Mouse (Mus musculus): Measurements from ENCODE around the gene Pknox1. TPM values are rescaled to one million over a fixed set of nuclear protein-coding genes. Genes with fewer than 3 reads are reported as not detected.
A peak's percentile ranks its signal among the peaks of the same experiment; 100 is the strongest.

Gene Pknox1
- total RNA-seq, 1 experiment from 2014 or later, result 31.6 TPM

DNA sequence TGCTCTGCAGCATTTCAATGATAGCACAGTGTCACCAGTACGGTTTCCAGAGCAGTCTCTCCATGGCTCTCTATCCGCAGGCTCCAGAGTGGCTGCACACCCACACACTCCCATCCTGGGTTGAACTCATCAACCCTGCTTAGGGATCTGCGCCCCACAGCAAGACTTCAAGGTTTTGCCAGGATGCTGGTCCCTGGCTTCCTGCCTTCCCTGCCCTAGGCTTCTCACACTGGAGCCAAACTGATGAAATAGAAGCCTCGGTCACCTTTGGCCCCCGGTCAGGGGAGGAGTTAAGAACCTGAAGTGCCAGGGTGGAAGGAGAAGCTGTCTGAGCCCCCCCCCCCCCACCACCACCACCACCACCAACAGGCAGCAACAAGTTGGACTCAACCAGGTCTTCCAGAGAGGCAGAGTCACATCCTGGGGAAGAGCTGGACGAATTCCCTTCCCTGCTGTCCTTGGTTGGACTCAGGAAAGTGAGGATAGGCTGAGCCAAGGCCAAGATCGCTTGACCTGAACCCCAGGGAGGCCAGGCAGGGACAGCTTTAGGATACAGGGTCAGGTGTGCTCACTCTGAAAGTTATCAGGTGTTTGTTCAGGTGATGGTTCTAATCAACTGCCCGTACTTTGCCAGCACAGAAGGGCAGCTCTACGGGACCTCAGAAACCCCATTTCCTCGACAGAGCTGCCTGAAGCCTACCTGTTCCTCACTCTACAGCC is 66.7 kb downstream of the Pknox1 start:
- no peak for ATAC-seq (replicated peaks in 1 of 2; ENCODE audit: insufficient read depth in 1 of 2, low FRiP score in 2 of 2, low TSS enrichment in 1 of 2, low read depth in 1 of 2, poor library complexity in 2 of 2, severe bottlenecking in 2 of 2)

DNA sequence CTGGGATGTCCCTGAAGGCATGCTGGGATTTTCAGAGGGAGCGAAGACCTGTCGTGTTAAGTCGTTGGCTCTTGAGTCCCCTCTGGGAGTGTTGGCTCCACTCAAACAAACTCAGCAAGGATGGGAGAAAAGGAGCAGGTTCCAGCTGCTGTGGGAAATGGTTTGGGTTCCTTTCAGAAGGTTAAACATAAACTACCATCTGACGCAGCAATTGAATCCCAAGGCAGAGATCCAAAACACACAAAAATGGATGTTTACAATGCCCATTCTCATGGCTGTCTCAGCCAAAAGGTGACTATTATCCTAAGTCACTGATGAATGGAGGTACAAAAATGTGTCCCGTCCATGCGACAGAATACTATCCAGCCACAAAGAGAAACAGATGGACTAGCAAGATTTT is 68.5 kb downstream of the Pknox1 start:
- no peak for ATAC-seq (replicated peaks in 1 of 2; ENCODE audit: insufficient read depth in 1 of 2, low FRiP score in 2 of 2, low TSS enrichment in 1 of 2, low read depth in 1 of 2, poor library complexity in 2 of 2, severe bottlenecking in 2 of 2)

DNA sequence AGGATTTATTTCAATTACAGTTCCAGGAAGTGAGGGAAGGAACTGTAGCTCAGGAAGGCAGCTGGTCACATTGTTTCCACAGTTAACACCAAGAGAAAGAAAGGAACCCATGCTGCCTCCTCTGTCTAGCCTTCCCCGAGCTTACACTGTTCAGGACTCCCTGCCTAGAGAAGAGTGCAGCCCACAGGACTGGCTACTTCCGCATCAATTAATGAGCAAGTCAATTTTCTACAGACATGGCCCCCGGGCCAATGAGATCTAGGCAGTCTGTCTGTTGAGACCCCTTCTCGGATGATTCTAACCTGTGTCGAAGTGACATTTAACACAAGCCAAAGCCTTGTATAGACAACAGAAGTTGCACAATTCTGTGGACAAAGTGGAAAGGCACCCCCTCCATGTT is 70.4 kb downstream of the Pknox1 start:
- no peak for ATAC-seq (replicated peaks in 1 of 2; ENCODE audit: insufficient read depth in 1 of 2, low FRiP score in 2 of 2, low TSS enrichment in 1 of 2, low read depth in 1 of 2, poor library complexity in 2 of 2, severe bottlenecking in 2 of 2)

DNA sequence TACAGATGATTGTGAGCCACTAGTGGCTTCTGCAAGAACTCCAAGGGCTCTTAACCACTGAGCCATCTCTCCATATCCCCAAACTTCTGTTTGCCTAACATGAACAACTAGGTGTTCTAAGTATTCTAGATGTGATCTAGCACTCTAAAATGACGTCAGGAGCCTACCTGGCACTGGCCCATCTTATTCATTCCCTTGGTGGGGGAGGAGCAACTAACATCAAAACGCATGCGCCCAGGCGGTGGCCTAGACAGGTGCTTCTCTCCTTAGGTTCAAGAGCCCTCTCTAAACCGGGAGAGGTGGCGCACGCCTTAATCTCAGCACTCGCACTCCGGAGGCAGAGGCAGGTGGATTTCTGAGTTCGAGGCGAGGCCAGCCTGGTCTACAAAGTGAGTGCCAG is 71.2 kb downstream of the Pknox1 start:
- no peak for ATAC-seq (replicated peaks in 1 of 2; ENCODE audit: insufficient read depth in 1 of 2, low FRiP score in 2 of 2, low TSS enrichment in 1 of 2, low read depth in 1 of 2, poor library complexity in 2 of 2, severe bottlenecking in 2 of 2)

DNA sequence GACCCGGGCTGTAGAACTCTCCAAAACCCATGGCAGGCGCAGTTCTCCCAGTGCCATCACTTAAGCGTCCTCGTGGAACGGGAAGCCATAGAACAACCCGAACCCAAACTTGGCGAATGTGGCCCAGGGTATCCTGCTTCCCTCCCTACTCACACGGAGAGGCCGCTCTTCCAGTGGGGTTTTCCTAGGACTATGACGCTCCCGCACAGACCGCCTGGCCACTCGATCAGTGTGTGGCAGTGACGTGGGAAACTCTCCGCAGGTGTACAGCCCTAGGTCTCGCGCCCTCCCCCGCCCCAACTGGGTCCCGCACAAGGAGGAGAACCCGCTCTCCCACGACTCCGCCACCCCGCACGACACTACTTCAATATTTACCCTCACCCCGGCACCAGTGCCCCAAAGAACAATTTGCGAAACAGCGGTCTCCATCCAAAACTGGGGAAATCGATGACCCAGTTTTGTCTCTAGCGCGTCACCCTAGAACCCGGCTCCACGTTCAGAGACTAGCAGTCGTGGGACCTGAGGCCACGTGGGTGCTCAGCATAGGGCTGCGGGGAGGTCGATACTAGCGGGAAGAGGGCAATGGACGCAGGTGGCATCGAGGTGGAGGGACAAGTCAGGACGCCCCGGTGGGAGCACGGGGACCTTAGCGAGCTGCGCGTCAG is 71.9 kb downstream of the Pknox1 start:
- 0 out of 4 replicates have a peak, but pooled peaks of 1 of the 2 experiments have one; percentile 7 for ATAC-seq (replicated peaks in 1 of 2; ENCODE audit: insufficient read depth in 1 of 2, low FRiP score in 2 of 2, low TSS enrichment in 1 of 2, low read depth in 1 of 2, poor library complexity in 2 of 2, severe bottlenecking in 2 of 2)

DNA sequence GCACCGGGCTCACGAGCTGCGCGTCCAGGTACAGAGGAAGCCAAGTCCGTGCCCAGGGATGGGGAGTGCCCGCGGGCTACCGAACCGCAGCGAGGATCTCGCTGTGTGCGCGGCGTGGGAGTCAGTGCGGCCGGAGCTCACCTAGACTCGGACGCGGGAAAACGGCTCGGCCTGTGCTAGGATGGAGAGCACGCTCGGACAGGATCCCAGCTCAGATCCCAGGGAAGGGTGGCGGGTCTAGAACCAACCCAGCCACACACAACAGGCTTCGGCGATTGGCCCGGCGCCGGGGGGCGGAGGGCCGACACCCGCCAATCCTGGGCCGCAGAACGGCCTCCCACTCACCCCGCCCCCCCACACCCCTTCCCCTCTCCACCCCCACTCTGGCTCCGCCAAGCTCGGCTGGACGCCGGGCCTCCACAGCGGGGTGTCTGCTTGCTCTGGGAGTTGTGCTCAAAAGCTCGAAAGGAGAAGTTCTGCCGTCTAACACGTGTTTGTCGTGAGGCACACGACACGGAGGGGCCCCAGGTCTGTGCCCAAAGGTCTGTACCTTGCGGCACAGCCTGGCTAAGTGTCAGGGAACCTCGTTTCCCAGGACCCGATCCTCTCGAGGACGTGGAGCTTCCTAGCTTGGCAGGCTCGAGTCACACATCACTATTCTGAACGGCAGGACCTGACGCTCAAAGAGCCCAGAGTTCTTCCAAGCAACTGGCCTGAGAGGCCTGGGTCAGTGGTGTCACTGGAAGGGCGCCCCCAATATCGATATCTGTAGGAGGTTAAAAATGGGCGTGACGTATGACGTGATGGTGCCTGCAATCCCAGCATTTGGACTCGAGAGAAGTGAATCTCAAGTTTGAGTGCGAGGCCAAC is 72.6 kb downstream of the Pknox1 start, which contains the start of gene Cbs:
Gene Cbs (minus strand): TSS at position 297 of the 870 bp plus-strand sequence.
- ATAC-seq (replicated peaks in 1 of 2; ENCODE audit: insufficient read depth in 1 of 2, low FRiP score in 2 of 2, low TSS enrichment in 1 of 2, low read depth in 1 of 2, poor library complexity in 2 of 2, severe bottlenecking in 2 of 2), result peak; percentile 60 to 63; a peak in 3 of 4 replicates

DNA sequence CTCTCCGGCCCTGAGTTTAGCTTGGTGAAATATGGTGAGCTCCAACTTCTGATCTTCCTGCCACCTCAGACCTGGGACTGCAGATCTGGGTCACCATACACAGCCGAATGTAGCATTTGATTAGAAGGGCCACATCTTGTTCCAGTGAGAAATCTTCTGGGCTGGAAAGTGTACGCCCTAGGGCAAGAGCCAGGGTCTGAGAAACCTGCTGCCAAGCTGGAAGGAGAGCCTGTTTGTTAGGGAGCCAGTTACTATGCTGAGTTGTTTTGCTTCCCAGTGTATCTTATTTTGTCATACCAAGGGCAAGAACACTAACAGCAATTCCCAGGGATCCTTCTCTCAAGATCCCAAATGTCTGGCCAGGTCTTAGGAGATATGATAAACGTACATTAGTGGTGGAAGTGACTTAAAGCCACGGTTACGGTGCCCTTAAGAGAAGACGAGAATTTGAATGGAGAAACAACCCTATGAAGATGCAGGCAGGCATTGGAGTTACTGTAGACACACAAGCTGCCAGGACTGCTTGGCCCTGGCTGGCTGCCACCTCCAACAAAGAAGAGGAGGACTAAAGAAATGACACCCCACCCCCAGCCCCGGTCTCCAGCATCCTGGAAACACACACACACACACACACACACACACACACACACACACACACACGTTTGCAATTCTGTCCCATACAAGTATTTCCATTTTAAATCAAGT is 73.5 kb downstream of the Pknox1 start:
- no peak for ATAC-seq (replicated peaks in 1 of 2; ENCODE audit: insufficient read depth in 1 of 2, low FRiP score in 2 of 2, low TSS enrichment in 1 of 2, low read depth in 1 of 2, poor library complexity in 2 of 2, severe bottlenecking in 2 of 2)

DNA sequence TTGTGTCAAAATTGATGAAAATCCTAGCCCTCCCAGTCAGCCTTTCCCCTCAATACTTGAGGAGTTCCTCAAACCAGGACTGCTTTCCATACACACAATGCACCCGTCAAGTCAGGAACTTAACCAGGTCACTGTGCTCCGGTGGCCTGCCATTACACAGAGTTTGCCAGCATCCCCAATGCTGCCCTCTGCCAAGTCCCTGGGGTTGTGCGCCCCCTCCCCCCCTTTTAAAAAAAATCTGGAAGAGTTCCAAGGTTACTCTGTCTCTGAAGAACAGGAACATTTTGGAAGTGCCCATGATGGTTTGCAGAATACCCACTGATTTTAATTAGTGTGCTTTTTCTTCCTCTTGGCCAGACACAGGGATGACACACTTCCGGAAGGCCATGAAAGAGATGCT is 75.1 kb downstream of the Pknox1 start:
- no peak for ATAC-seq (replicated peaks in 1 of 2; ENCODE audit: insufficient read depth in 1 of 2, low FRiP score in 2 of 2, low TSS enrichment in 1 of 2, low read depth in 1 of 2, poor library complexity in 2 of 2, severe bottlenecking in 2 of 2)

DNA sequence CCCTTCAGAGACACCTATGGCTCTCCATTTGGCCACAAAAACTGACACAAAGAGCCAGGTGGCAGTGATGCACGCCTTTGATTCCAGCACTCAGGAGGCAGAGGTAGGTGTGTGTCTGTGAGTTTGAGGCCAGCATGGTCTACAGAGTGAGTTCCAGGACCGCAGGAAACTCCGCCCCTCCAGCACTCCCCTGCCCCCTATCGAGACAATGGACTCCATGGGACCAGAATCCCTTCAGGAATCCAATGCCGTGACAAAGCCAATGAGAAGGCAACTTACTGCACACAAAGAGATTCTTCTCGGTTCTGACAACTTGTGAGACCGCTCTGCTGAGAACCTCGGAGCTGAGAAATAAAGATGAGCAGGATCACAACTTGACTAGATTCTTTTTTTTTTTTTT is 77.8 kb downstream of the Pknox1 start:
- ATAC-seq (replicated peaks in 1 of 2; ENCODE audit: insufficient read depth in 1 of 2, low FRiP score in 2 of 2, low TSS enrichment in 1 of 2, low read depth in 1 of 2, poor library complexity in 2 of 2, severe bottlenecking in 2 of 2), result no peak

DNA sequence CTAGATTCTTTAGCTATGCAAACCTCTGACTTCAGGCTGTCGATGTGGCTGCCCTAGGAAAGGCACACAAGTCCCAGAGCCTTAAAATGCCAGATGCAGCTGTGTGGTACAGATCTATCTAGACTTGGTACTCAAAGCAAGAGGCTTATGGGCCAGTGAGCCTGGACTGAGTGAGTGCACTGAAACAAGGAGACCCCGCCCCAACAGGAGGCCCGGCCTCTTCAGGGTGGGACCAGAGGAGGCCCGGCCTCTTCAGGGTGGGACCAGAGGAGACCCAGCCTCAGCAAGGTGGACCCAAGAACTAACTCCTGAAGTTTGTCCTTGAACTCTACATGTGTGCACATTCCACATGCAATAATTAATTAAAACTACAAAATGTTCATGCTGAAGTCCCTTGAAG is 78.4 kb downstream of the Pknox1 start:
- ATAC-seq (replicated peaks in 1 of 2; ENCODE audit: insufficient read depth in 1 of 2, low FRiP score in 2 of 2, low TSS enrichment in 1 of 2, low read depth in 1 of 2, poor library complexity in 2 of 2, severe bottlenecking in 2 of 2), result no peak

DNA sequence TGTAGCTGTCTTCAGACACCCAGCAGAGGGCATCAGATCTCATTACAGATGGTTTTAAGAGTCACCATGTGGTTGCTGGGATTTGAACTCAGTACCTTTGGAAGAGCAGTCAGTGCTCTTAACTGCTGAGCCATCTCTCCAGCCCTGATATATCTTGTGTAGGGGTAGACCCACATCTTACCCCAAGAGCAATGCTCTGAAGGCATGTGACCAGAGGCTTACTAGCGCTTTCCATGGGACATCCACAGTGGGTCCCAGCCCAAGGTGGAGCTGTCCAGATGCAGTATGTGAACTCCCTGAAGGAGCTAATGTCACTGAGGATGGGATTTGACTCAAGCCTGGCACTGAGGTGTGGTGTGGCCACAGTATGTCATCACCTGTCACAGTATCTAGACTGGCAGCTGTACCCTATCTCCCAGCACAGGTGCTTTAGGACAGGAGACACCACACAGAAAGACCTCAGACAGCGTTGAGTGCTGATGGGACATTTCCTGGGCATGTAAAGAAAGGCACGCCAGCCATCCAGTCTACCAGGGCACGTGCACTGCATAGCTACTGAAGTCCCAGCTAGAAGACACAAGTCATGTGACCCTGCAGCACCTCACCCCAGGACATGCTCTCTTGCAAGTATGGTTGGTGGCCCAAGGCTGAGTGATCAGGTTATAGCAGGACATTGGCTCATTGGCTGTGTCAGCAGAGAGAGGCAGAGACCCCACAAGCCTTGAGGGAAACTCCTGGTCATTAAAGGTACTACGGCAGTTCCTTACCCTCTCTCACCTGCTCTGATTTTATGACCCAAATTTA is 81.9 kb downstream of the Pknox1 start:
- ATAC-seq (replicated peaks in 1 of 2; ENCODE audit: insufficient read depth in 1 of 2, low FRiP score in 2 of 2, low TSS enrichment in 1 of 2, low read depth in 1 of 2, poor library complexity in 2 of 2, severe bottlenecking in 2 of 2), result no peak

DNA sequence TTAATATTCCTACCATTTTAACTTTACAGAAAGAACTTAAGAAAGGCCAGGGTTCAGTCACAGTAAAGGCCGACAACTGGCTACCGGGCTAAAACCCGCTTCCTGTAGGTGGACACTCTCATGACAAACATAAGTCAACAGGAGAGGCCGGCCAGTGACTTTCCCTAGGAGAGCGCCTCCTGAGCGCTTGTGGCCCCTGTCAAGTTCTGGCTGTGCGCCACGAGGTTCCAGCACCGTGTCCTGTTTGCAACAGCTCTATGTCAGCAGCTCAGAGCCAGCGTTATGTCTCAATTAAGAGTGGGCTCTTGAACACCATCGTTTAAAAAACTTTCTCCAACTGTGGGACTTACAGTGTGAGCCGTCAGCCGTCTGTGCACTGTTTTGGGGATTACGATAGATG is 87.6 kb downstream of the Pknox1 start:
- no peak for ATAC-seq (replicated peaks in 1 of 2; ENCODE audit: insufficient read depth in 1 of 2, low FRiP score in 2 of 2, low TSS enrichment in 1 of 2, low read depth in 1 of 2, poor library complexity in 2 of 2, severe bottlenecking in 2 of 2)

DNA sequence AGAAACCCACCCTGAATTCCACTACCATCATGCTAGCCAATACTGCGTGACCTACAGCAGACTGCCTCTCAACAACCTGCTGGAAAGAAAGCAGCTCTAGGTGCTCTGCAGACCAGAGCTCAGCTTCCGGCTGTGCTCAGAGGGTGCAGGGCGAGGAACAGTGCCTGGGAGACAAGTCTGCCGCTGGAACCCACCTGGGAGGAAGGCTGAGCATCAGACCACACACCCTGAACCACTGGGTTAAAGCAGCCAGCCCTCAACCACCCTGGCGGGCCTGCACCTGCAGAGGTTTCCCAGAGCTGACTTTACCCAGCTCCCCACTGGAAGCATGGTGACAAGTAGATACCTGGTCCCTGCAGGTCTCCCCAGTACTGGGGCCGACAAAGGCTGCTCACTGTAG is 88.7 kb downstream of the Pknox1 start:
- no peak for ATAC-seq (replicated peaks in 1 of 2; ENCODE audit: insufficient read depth in 1 of 2, low FRiP score in 2 of 2, low TSS enrichment in 1 of 2, low read depth in 1 of 2, poor library complexity in 2 of 2, severe bottlenecking in 2 of 2)

DNA sequence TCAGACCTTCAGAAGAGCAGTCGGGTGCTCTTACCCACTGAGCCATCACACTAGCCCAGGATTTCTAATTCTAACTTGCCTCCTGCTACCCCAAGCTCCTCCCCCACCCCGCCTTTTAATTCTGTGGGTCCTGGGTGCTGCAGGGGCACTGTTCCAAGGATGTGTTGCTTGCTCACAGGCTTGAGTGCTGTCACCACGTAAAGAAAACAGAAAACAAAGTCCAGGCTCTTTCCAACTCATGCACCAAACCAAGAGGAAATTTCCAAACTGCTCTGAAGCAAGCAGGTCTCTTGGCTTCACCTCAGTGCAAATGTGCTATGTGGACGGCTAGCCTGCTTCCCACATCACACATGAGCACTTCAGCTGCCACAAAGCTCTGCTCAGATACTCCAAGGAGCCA is 90.8 kb downstream of the Pknox1 start:
- no peak for ATAC-seq (replicated peaks in 1 of 2; ENCODE audit: insufficient read depth in 1 of 2, low FRiP score in 2 of 2, low TSS enrichment in 1 of 2, low read depth in 1 of 2, poor library complexity in 2 of 2, severe bottlenecking in 2 of 2)

DNA sequence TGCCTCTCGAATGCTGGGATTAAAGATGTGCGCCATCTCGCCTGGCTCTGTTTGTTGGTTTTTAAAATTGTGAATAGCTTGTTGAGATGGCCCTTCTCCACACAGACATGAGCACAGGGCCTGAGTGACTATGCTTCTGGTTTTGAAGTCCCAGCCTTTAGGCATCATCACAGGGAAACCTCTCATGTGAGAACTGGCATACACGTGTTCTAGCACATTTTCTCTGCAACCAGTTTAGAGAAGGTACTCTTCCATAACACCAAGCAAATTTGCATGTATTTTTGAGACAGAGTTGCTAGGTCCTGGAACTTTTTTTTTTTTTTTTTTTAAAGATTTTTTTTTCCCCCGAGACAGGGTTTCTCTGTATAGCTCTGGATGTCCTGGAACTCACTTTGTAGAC is 92.1 kb downstream of the Pknox1 start:
- ATAC-seq (replicated peaks in 1 of 2; ENCODE audit: insufficient read depth in 1 of 2, low FRiP score in 2 of 2, low TSS enrichment in 1 of 2, low read depth in 1 of 2, poor library complexity in 2 of 2, severe bottlenecking in 2 of 2), result no peak

All from hematopoietic stem cell, adult 5-6 weeks (primary cell).